Mouse (Mus musculus) cerebellum, adult 2 months (tissue): ENCODE data around the gene Pafah1b3.

Experiments used
- CTCF ChIP-seq: fragments of 200-500 bp; IDR thresholded peaks from 2 replicates; pipeline ENCODE4 v1.5.1; 2011; ENCODE audit warnings: low read depth, mild to moderate bottlenecking, control low read depth, low read length, moderate library complexity, borderline replicate concordance; ENCODE audit not compliant: insufficient read depth
- POLR2A ChIP-seq: fragments of 200-500 bp; IDR thresholded peaks from 2 replicates; pipeline ENCODE4 v1.6.1; 2011; ENCODE audit warnings: low read length, control low read depth, borderline replicate concordance; ENCODE audit not compliant: insufficient read depth

DNA sequence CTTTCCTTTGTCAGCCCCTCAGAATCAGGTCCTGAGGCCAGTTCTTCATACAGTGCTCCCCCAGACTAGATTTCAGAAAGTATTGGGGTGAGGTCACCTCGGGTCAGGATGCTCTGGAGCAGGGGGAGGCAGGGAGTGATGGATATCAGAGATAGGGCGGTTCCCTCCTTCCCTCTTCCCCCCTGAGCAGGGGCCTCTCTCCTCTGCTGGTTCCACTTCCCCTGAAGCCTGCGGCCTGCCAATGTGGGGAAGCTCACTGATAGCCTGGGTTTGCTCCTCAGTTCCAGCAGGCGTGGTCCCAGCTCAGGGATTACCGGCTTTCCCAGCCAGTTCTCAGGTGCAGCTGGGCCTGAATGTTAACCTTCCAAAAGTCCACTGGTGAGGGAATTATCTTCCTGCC is 14.1 kb downstream of the Pafah1b3 start:
- TF ChIP-seq POLR2A, result no peak
- no peak for TF ChIP-seq CTCF
